Mouse (Mus musculus) kidney, adult 2 months (tissue): ENCODE data around the gene Zmiz1.

Source experiments
- CTCF ChIP-seq: fragments of 200-500 bp; conservative IDR thresholded peaks from 2 replicates; pipeline ENCODE4 v1.5.1; 2011; ENCODE audit warnings: low read depth, mild to moderate bottlenecking, control low read depth, low read length, moderate library complexity, mixed read lengths; ENCODE audit not compliant: insufficient read depth, insufficient read length
- POLR2A ChIP-seq: fragments of 200-500 bp; IDR thresholded peaks from one replicate; pipeline ENCODE4 v1.6.1; 2011; ENCODE audit warnings: low read depth, low read length, control low read depth

DNA sequence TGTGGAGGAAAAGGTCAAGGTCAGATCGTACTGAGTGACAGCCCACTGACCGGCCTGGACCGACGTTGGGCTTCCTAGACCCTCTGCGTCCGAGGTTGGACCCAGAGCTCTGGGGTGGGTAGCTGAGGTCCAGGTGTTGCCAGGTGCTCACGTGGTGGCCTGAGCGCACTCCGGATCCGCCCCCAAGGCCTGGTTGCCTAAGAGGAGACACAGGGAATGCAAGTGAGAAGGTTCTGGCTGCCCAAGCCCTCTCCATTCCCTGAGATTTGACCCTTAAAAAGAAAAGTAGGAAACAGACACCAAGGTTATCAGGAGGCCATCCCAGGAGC lies 235.5 kb downstream of the Zmiz1 start:
- TF ChIP-seq CTCF, result no peak
- TF ChIP-seq POLR2A, result no peak
